Mouse (Mus musculus) lung, embryonic 14.5 days (tissue): ENCODE data around the gene Tmem41b. TPM values are rescaled to one million over a fixed set of nuclear protein-coding genes. Genes with fewer than 3 reads are reported as not detected.

Experiments used
- ATAC-seq: fragments of 200-750 bp; cut with Nextera tagmentation; 2 replicates; pipeline ENCODE4 v1.8.0; 2017; ENCODE audit warnings: mild to moderate bottlenecking, moderate TSS enrichment, moderate library complexity; ENCODE audit not compliant: insufficient read depth
- DNase-seq: peaks from one replicate; pipeline ENCODE4 v3.0.0-alpha.2; 2015
- H3K27ac ChIP-seq: fragments of 300-500 bp; sonication (generic); 2 replicates; pipeline ENCODE4 v1.5.1; 2014; ENCODE audit warnings: low read depth, mild to moderate bottlenecking, moderate library complexity
- H3K27me3 ChIP-seq: fragments of 300-500 bp; sonication (generic); 2 replicates; pipeline ENCODE4 v1.6.1; 2014; ENCODE audit warnings: low read length, control low read depth; ENCODE audit not compliant: insufficient read depth
- H3K36me3 ChIP-seq: fragments of 300-500 bp; sonication (generic); 2 replicates; pipeline ENCODE4 v1.6.1; 2014; ENCODE audit warnings: control low read depth; ENCODE audit not compliant: insufficient read depth
- H3K4me1 ChIP-seq: fragments of 300-500 bp; sonication (generic); 2 replicates; pipeline ENCODE4 v1.6.1; 2014; ENCODE audit warnings: antibody characterized with exemption, control low read depth; ENCODE audit not compliant: insufficient read depth
- H3K4me2 ChIP-seq: fragments of 300-500 bp; sonication (generic); 2 replicates; pipeline ENCODE4 v1.6.1; 2014; ENCODE audit warnings: mild to moderate bottlenecking
- H3K4me3 ChIP-seq: fragments of 300-500 bp; sonication (generic); 2 replicates; pipeline ENCODE4 v1.5.1; 2014; ENCODE audit warnings: low read depth, low read length
- H3K9ac ChIP-seq: fragments of 300-500 bp; sonication (generic); 2 replicates; pipeline ENCODE4 v1.6.1; 2014
- H3K9me3 ChIP-seq: fragments of 300-500 bp; sonication (generic); 2 replicates; pipeline ENCODE4 v1.6.1; 2016; ENCODE audit warnings: low read depth, low read length, control low read depth
- CTCF ChIP-seq: IDR thresholded peaks from 2 replicates; pipeline ENCODE4 v1.5.1; 2016; ENCODE audit warnings: antibody characterized with exemption, low read depth
- WGBS: fragments of 180-500 bp; shearing (Covaris S2); extraction: QIAGEN DNeasy Blood & Tissue Kit; methylation state at CpG from one replicate; pipeline ENCODE4 v1.1.7; 2014; 5-methylcytosine and 5-hydroxymethylcytosine counted together
- polyA plus RNA-seq: library from polyadenylated mRNA; unstranded; fragments of >200 nt; fragmentation: Nextera tagmentation; extraction: Ambion mirVana; gene quantifications from 2 replicates; pipeline ENCODE4 v1.2.1, GENCODE M21; 2014

Tmem41b gene
- polyA plus RNA-seq, 1 experiment from 2014 or later = 67.0 TPM

- WGBS = 78% methylated on average over 5 of the region's 5 CpGs
- no peak for TF ChIP-seq CTCF
- Histone ChIP-seq H3K27ac (no peak overlapping the region), H3K36me3 (no peaks in the 10 kb centered on the region), H3K9me3 (no peaks in the 10 kb centered on the region), H3K4me2 (no peak overlapping the region), H3K27me3 (no peaks in the 10 kb centered on the region), H3K4me1 (no peaks in the 10 kb centered on the region), H3K4me3 (no peak overlapping the region), H3K9ac (no peak overlapping the region)
- DNase-seq (no peak), ATAC-seq (no peak)
Observed at GRCm38 (mm10) chr7:110014272-110014671, 27.5 kb upstream of the Tmem41b start.

- DNase-seq (no peak), ATAC-seq (no peak)
- no peak overlapping the region for H3K9ac ChIP-seq
- no peak for TF ChIP-seq CTCF
- WGBS = 46% methylated on average over 1 of the region's 1 CpGs
- no peaks in the 10 kb centered on the region for H3K27me3 ChIP-seq
- H3K4me2 ChIP-seq = no peak overlapping the region
- no peak overlapping the region for H3K27ac ChIP-seq
- no peak overlapping the region for H3K4me3 ChIP-seq
- no peaks in the 10 kb centered on the region for H3K36me3 ChIP-seq
- H3K4me1 ChIP-seq = no peaks in the 10 kb centered on the region
- H3K9me3 ChIP-seq = no peaks in the 10 kb centered on the region
Observed at GRCm38 (mm10) chr7:110011417-110011816, 24.7 kb upstream of the Tmem41b start.

- Histone ChIP-seq H3K9me3 (no peaks in the 10 kb centered on the region), H3K27me3 (no peaks in the 10 kb centered on the region), H3K4me2 (no peak overlapping the region), H3K36me3 (no peaks in the 10 kb centered on the region), H3K4me3 (no peak overlapping the region), H3K9ac (no peak overlapping the region), H3K27ac (no peak overlapping the region), H3K4me1 (no peaks in the 10 kb centered on the region)
- ATAC-seq = no peak
- 75% methylated on average over 6 of the region's 6 CpGs for WGBS
- DNase-seq = no peak
- no peak for TF ChIP-seq CTCF
Observed at GRCm38 (mm10) chr7:110009084-110009483, 22.4 kb upstream of the Tmem41b start.

- no peaks in the 10 kb centered on the region for H3K4me1 ChIP-seq
- TF ChIP-seq CTCF = no peak
- no peaks in the 10 kb centered on the region for H3K9me3 ChIP-seq
- H3K9ac ChIP-seq = no peak overlapping the region
- DNase-seq (no peak), ATAC-seq (no peak)
- H3K4me3 ChIP-seq = no peak overlapping the region
- no peaks in the 10 kb centered on the region for H3K27me3 ChIP-seq
- no peak overlapping the region for H3K27ac ChIP-seq
- no peak overlapping the region for H3K4me2 ChIP-seq
- H3K36me3 ChIP-seq = no peaks in the 10 kb centered on the region
- 86% methylated on average over 1 of the region's 1 CpGs for WGBS
Observed at GRCm38 (mm10) chr7:110008513-110008912, 21.8 kb upstream of the Tmem41b start.

- Histone ChIP-seq H3K27me3 (no peaks in the 10 kb centered on the region), H3K4me2 (no peak overlapping the region), H3K9me3 (no peaks in the 10 kb centered on the region), H3K4me1 (no peaks in the 10 kb centered on the region), H3K9ac (no peak overlapping the region), H3K36me3 (no peaks in the 10 kb centered on the region), H3K4me3 (no peak overlapping the region), H3K27ac (no peak overlapping the region)
- DNase-seq (no peak), ATAC-seq (no peak)
- no peak for TF ChIP-seq CTCF
- 77% methylated on average over 5 of the region's 5 CpGs for WGBS
Observed at GRCm38 (mm10) chr7:110006471-110007195, 19.9 kb upstream of the Tmem41b start.

- DNase-seq (no peak), ATAC-seq (no peak)
- no peak overlapping the region for H3K4me3 ChIP-seq
- no peaks in the 10 kb centered on the region for H3K9me3 ChIP-seq
- no peaks in the 10 kb centered on the region for H3K27me3 ChIP-seq
- H3K36me3 ChIP-seq = no peaks in the 10 kb centered on the region
- no peak for TF ChIP-seq CTCF
- H3K9ac ChIP-seq = no peak overlapping the region
- H3K4me2 ChIP-seq = no peak overlapping the region
- no peak overlapping the region for H3K27ac ChIP-seq
- no peaks in the 10 kb centered on the region for H3K4me1 ChIP-seq
Observed at GRCm38 (mm10) chr7:110005976-110006375, 19.2 kb upstream of the Tmem41b start.

- TF ChIP-seq CTCF = no peak
- DNase-seq (peak; percentile 58), ATAC-seq (peak; percentile 76; the same call in 1 of the 2 replicates)
- Histone ChIP-seq H3K27me3 (no peaks in the 10 kb centered on the region), H3K36me3 (no peaks in the 10 kb centered on the region), H3K9me3 (no peaks in the 10 kb centered on the region), H3K4me2 (peak overlapping the region; percentile 51), H3K4me3 (0 out of 2 replicates have a peak overlapping the region, but pooled peaks have one; percentile 8), H3K9ac (peak overlapping the region; percentile 23; the same call in 1 of the 2 replicates), H3K4me1 (no peaks in the 10 kb centered on the region), H3K27ac (no peak overlapping the region)
- WGBS = 16% methylated on average over 20 of the region's 20 CpGs
Observed at GRCm38 (mm10) chr7:110002968-110003367, 16.2 kb upstream of the Tmem41b start.
